Mouse (Mus musculus) embryonic facial prominence, embryonic 12.5 days (tissue): ENCODE data around the gene Il10. TPM values are rescaled to one million over a fixed set of nuclear protein-coding genes. Genes with fewer than 3 reads are reported as not detected.

ENCODE experiments used
- ATAC-seq: fragments of 200-750 bp; cut with Nextera tagmentation; 2 replicates; pipeline ENCODE4 v1.8.0; 2017; ENCODE audit not compliant: insufficient number of reproducible peaks, insufficient read depth, low FRiP score, low TSS enrichment
- H3K27ac ChIP-seq: fragments of 300-500 bp; sonication (generic); 2 replicates; pipeline ENCODE4 v1.5.1; 2016; ENCODE audit warnings: mild to moderate bottlenecking
- H3K27me3 ChIP-seq: fragments of 300-500 bp; sonication (generic); 2 replicates; pipeline ENCODE4 v1.6.1; 2016; ENCODE audit warnings: mild to moderate bottlenecking, moderate library complexity
- H3K36me3 ChIP-seq: fragments of 300-500 bp; sonication (generic); 2 replicates; pipeline ENCODE4 v1.6.1; 2016; ENCODE audit warnings: mild to moderate bottlenecking
- H3K4me1 ChIP-seq: fragments of 300-500 bp; sonication (generic); 2 replicates; pipeline ENCODE4 v1.6.1; 2016
- H3K4me2 ChIP-seq: fragments of 300-500 bp; sonication (generic); replicated peaks from 2 replicates; pipeline ENCODE4 v1.6.1; 2016; ENCODE audit warnings: mild to moderate bottlenecking, moderate library complexity
- H3K4me3 ChIP-seq: fragments of 300-500 bp; sonication (generic); 2 replicates; pipeline ENCODE4 v1.5.1; 2016; ENCODE audit warnings: mild to moderate bottlenecking
- H3K9ac ChIP-seq: fragments of 300-500 bp; sonication (generic); 2 replicates; pipeline ENCODE4 v1.6.1; 2016; ENCODE audit warnings: mild to moderate bottlenecking, moderate library complexity
- H3K9me3 ChIP-seq: fragments of 300-500 bp; sonication (generic); 2 replicates; pipeline ENCODE4 v1.6.1; 2016; ENCODE audit warnings: mild to moderate bottlenecking, moderate library complexity
- WGBS: fragments of 180-500 bp; shearing (Covaris S2); methylation state at CpG from one replicate; pipeline ENCODE4 v1.1.7; 2016; 5-methylcytosine and 5-hydroxymethylcytosine counted together
- polyA plus RNA-seq: library from polyadenylated mRNA; unstranded; fragments of >200 nt; fragmentation: Nextera tagmentation; extraction: Ambion mirVana; gene quantifications from 2 replicates; pipeline ENCODE4 v1.2.1, GENCODE M21; 2016

Gene Il10
- polyA plus RNA-seq, 1 experiment from 2014 or later: not detected

DNA sequence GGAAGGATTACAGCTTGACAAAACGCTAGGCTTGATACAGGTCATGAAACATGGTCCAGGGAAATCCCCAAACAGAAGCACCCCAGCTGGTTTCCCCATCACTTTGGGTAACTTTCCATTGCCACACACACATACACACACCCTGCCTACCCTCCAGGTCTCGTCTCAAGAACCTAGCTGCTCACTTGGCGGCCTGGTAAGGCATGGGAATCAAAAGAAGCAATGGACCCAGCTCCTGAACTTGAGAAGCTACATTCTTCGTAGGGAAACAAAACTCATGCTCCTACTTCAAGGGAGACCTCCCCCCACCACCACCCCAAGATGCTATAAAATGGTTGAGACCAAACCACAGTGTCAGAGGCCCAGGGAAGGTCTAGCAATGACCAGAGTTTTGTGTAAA, 19.9 kb upstream of the Il10 start:
- no peak overlapping the region for H3K4me2 ChIP-seq
- H3K4me1 ChIP-seq: 0 out of 2 replicates have a peak, but pooled peaks cover 3% of the 10 kb centered on the region
- no peaks in the 10 kb centered on the region for H3K27me3 ChIP-seq
- H3K4me3 ChIP-seq: no peak overlapping the region
- H3K9ac ChIP-seq: no peak overlapping the region
- H3K9me3 ChIP-seq: no peaks in the 10 kb centered on the region
- ATAC-seq: no peak
- H3K27ac ChIP-seq: no peak overlapping the region
- H3K36me3 ChIP-seq: no peaks in the 10 kb centered on the region
- 77% methylated on average over 4 of the region's 4 CpGs for WGBS

GRCm38 (mm10) chr1:131000296-131000695, 19.3 kb upstream of the Il10 start:
- Histone ChIP-seq H3K27me3 (no peaks in the 10 kb centered on the region), H3K9me3 (no peaks in the 10 kb centered on the region), H3K36me3 (no peaks in the 10 kb centered on the region), H3K9ac (no peak overlapping the region), H3K27ac (no peak overlapping the region), H3K4me1 (0 out of 2 replicates have a peak, but pooled peaks cover 3% of the 10 kb centered on the region), H3K4me2 (no peak overlapping the region), H3K4me3 (no peak overlapping the region)
- ATAC-seq: no peak
- 91% methylated on average over 3 of the region's 3 CpGs for WGBS

DNA sequence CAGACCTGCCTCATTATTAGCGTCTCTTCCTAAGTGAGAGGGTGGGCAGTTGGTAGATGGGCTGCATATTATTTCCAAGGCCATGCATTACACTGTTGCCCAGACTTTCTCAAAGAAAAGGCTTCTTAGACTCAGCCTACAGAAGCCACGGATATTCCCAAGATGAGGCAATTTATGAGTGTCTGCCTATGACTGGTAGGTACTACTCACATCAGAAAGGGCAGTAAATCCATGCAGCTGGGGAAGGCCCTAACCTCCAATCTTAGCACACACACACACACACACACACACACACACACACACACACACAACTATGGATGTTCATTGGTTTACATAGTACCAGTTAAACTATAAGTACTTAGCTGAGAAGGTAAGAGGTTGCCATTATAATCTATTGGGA, 17.1 kb upstream of the Il10 start:
- H3K36me3 ChIP-seq: no peaks in the 10 kb centered on the region

DNA sequence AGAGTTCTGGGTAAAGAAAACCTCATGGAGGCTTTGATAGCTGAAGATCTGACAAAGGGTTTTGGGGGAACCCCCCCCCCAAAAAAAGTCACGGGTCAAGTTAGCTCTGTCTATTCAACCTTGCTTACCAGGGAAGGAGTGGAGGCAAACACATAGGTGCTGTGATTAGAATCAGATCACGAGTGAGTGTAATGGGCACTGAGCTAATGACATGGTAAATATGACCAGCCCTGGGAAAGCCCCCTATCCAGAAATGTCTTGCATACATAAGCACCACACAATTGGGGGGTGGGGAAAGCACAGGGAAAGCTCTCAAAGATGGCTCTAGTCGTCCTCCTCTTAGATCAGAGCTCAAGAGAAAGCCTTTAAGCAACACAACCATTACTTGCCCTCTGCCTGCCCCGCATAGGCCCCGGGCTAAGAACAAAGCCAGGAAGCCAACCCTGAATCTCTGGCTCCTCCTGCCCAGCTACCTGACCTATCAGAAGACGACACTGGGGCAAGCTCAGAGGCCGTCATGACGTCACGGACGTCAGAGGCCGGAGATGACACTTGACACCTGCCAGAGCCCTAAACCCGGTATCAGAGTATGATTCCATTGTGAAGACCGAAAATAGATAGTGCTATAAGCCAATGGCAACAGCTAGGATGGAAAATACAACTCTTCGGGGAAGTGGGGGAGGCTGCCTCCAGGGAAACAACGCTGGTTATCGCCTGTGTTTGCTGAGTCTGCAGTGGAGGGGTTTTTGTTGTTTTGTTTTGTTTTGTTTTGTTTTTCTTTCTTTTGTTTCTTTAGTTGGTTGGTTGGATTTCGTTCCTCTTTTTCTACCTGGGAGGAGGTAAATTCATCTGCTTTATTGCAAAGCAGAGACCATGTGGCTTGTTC, 16.4 kb upstream of the Il10 start:
- H3K9me3 ChIP-seq: no peaks in the 10 kb centered on the region
- H3K4me3 ChIP-seq: no peak overlapping the region
- 0 out of 2 replicates have a peak, but pooled peaks cover 3% of the 10 kb centered on the region for H3K4me1 ChIP-seq
- no peak for ATAC-seq
- 55% methylated on average over 17 of the region's 17 CpGs for WGBS
- H3K36me3 ChIP-seq: no peaks in the 10 kb centered on the region
- H3K27ac ChIP-seq: no peak overlapping the region
- no peaks in the 10 kb centered on the region for H3K27me3 ChIP-seq
- no peak overlapping the region for H3K4me2 ChIP-seq
- no peak overlapping the region for H3K9ac ChIP-seq

More for the DNA sequence above, 17.1 kb upstream of the Il10 start:
- WGBS: 97% methylated on average over 2 of the region's 2 CpGs
- no peak for ATAC-seq
- H3K9me3 ChIP-seq: no peaks in the 10 kb centered on the region
- H3K4me2 ChIP-seq: no peak overlapping the region
- H3K4me1 ChIP-seq: 0 out of 2 replicates have a peak, but pooled peaks cover 3% of the 10 kb centered on the region
- no peaks in the 10 kb centered on the region for H3K27me3 ChIP-seq
- H3K27ac ChIP-seq: no peak overlapping the region
- H3K9ac ChIP-seq: no peak overlapping the region
- H3K4me3 ChIP-seq: no peak overlapping the region

GRCm38 (mm10) chr1:131006069-131006468, 13.6 kb upstream of the Il10 start:
- Histone ChIP-seq H3K4me3 (no peak overlapping the region), H3K4me2 (no peak overlapping the region), H3K4me1 (0 out of 2 replicates have a peak, but pooled peaks cover 3% of the 10 kb centered on the region), H3K36me3 (no peaks in the 10 kb centered on the region), H3K9me3 (no peaks in the 10 kb centered on the region), H3K27ac (no peak overlapping the region), H3K9ac (no peak overlapping the region), H3K27me3 (no peaks in the 10 kb centered on the region)
- no peak for ATAC-seq
- 73% methylated on average over 1 of the region's 1 CpGs for WGBS

DNA sequence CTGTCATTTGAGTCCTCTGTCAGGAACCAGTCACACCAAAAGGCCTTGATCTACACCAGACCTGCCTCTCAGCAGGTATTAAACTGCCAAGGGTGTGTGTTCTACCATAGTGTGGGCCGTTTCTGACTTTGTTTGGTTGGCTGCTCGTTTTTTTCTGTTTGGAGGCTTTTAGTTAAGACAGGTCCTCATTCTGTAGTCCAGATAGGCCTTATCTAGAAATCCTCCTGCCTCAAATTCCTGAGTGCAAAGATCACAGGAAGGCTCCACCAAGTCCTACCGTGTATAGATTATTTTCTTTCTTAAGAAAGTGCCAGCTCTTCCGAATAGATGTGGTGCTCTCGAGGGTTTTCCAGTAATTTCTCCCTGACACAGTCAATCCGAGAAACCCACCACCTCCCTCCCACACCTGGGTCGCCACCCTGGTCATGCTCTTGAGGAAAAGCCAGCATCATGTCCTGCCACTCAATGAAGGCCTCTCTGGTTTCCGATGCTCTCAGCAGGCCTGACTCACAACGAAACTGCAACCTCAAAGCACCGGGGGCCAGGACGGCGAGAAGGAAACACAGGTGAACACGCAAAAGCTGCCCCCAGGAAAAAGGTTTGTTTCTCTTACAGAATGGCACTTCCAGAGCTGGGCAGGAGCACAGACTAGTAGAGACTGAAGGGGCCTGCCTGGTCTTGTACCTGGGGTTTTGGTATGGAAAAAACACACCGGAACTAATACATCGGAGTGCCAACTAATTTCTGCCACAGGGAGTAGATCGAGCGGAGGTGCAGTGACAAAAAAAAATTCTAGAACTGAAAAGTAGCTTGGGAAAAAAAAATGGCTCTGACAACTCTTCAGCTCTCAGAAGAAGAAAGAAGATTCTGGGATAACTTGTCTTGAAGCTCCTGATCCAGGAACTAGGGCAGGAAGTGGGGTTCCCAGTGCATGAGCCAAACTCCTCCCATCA, 9.2 kb upstream of the Il10 start:
- Histone ChIP-seq H3K4me1 (no peaks in the 10 kb centered on the region), H3K36me3 (no peaks in the 10 kb centered on the region), H3K27me3 (no peaks in the 10 kb centered on the region), H3K27ac (no peak overlapping the region), H3K9me3 (no peaks in the 10 kb centered on the region), H3K4me2 (no peak overlapping the region), H3K4me3 (no peak overlapping the region), H3K9ac (no peak overlapping the region)
- no peak for ATAC-seq
- WGBS: 76% methylated on average over 17 of the region's 17 CpGs

DNA sequence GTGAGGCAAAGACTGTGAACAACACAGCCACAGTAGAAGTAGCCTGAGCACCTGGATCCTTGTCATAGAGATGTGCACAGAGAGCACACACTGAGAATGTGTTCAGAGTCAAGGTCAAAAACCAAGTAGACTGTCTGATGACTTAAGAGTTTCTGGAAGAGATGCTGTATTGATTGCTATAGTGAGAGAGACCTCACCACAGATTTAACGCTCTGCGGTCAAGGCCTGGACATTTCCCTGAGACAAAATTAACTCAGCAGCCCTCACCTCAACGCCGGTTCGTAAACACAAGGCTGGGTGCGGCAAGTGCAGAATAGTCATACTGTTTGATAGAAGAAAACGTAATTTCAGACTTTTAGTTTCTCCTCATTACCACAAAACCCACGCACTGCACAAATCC, 7.2 kb upstream of the Il10 start:
- WGBS: 85% methylated on average over 8 of the region's 8 CpGs
- H3K4me3 ChIP-seq: no peak overlapping the region
- no peak for ATAC-seq
- no peak overlapping the region for H3K27ac ChIP-seq
- no peak overlapping the region for H3K4me2 ChIP-seq
- no peaks in the 10 kb centered on the region for H3K36me3 ChIP-seq
- H3K9ac ChIP-seq: no peak overlapping the region
- no peaks in the 10 kb centered on the region for H3K27me3 ChIP-seq
- H3K4me1 ChIP-seq: no peaks in the 10 kb centered on the region
- H3K9me3 ChIP-seq: no peaks in the 10 kb centered on the region

GRCm38 (mm10) chr1:131013926-131014325, 5.7 kb upstream of the Il10 start:
- no peaks in the 10 kb centered on the region for H3K27me3 ChIP-seq
- no peak overlapping the region for H3K27ac ChIP-seq
- WGBS: 87% methylated on average over 5 of the region's 5 CpGs
- no peak overlapping the region for H3K4me3 ChIP-seq
- H3K4me1 ChIP-seq: no peaks in the 10 kb centered on the region
- H3K4me2 ChIP-seq: no peak overlapping the region
- H3K9me3 ChIP-seq: no peaks in the 10 kb centered on the region
- no peak overlapping the region for H3K9ac ChIP-seq
- H3K36me3 ChIP-seq: no peaks in the 10 kb centered on the region
- no peak for ATAC-seq

DNA sequence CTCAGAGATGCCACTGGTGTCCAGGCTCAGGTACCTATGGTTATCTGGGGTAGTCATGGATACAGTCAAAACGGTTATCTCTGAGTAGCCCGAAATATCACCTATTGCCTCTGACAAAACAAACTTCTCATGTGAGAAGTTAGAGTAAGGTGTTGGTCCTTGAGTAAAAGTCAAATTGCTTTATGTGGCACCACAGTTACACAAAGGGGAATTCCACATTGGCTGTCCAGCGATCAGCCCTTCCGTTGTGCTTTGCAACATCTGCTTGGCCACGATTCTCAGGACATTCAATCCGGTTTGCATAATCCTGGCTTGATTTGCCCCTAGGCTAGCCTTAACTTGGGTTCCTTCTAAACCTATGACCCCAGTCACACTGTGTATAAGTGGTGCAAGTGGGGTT, 4.4 kb upstream of the Il10 start:
- H3K4me3 ChIP-seq: no peak overlapping the region
- WGBS: 82% methylated on average over 6 of the region's 6 CpGs
- no peaks in the 10 kb centered on the region for H3K9me3 ChIP-seq
- H3K4me1 ChIP-seq: no peaks in the 10 kb centered on the region
- no peak for ATAC-seq
- no peak overlapping the region for H3K4me2 ChIP-seq
- H3K27me3 ChIP-seq: no peaks in the 10 kb centered on the region
- no peak overlapping the region for H3K27ac ChIP-seq
- no peak overlapping the region for H3K9ac ChIP-seq
- no peaks in the 10 kb centered on the region for H3K36me3 ChIP-seq

GRCm38 (mm10) chr1:131015879-131016278, 3.8 kb upstream of the Il10 start:
- no peak for ATAC-seq
- Histone ChIP-seq H3K27ac (no peak overlapping the region), H3K9me3 (no peaks in the 10 kb centered on the region), H3K4me1 (no peaks in the 10 kb centered on the region), H3K36me3 (no peaks in the 10 kb centered on the region), H3K4me2 (no peak overlapping the region), H3K27me3 (no peaks in the 10 kb centered on the region), H3K9ac (no peak overlapping the region), H3K4me3 (no peak overlapping the region)
- WGBS: 94% methylated on average over 7 of the region's 7 CpGs

- Histone ChIP-seq H3K4me1 (no peaks in the 10 kb centered on the region), H3K27me3 (no peaks in the 10 kb centered on the region), H3K4me3 (no peak overlapping the region), H3K27ac (no peak overlapping the region), H3K36me3 (no peaks in the 10 kb centered on the region), H3K9ac (no peak overlapping the region), H3K4me2 (no peak overlapping the region), H3K9me3 (no peaks in the 10 kb centered on the region)
- no peak for ATAC-seq
- WGBS: 50% methylated on average over 12 of the region's 12 CpGs
Measured at GRCm38 (mm10) chr1:131020425-131021310, 1.0 kb downstream of the Il10 start.
